Mouse (Mus musculus) CH12.LX (cell line): ENCODE results near the gene Cabp1.

Experiments used
- CHD1 ChIP-seq: IDR thresholded peaks from 2 replicates; pipeline ENCODE4 v1.6.1; 2012; ENCODE audit warnings: low read depth, low read length, improper control_type of control experiment, inconsistent platforms
- CHD2 ChIP-seq: IDR thresholded peaks from 2 replicates; pipeline ENCODE4 v1.6.1; 2011; ENCODE audit warnings: low read length, improper control_type of control experiment
- CTCF ChIP-seq, 2 experiments: IDR thresholded peaks in 1 of 2; conservative IDR thresholded peaks in 1 of 2; 2 replicates each; pipeline ENCODE4 v1.5.1; 2011 to 2012; ENCODE audit warnings: low read depth in 2 of 2, low read length in 2 of 2, improper control_type of control experiment in 1 of 2, inconsistent platforms in 1 of 2, mild to moderate bottlenecking in 1 of 2, moderate library complexity in 1 of 2
- ETS1 ChIP-seq: conservative IDR thresholded peaks from 2 replicates; pipeline ENCODE4 v1.6.1; 2012; ENCODE audit warnings: low read depth, mild to moderate bottlenecking, inconsistent platforms, low read length, improper control_type of control experiment, moderate library complexity
- GABPA ChIP-seq: IDR thresholded peaks from 2 replicates; pipeline ENCODE4 v1.6.1; 2012; ENCODE audit warnings: low read depth, low read length, improper control_type of control experiment, inconsistent platforms; ENCODE audit not compliant: insufficient replicate concordance
- KAT2A ChIP-seq: IDR thresholded peaks from 2 replicates; pipeline ENCODE4 v1.6.1; 2012; ENCODE audit warnings: low read length, improper control_type of control experiment, inconsistent platforms; ENCODE audit not compliant: insufficient replicate concordance
- MAX ChIP-seq: IDR thresholded peaks from 2 replicates; pipeline ENCODE4 v1.6.1; 2011; ENCODE audit warnings: low read length, improper control_type of control experiment
- MEF2A ChIP-seq: IDR thresholded peaks from 2 replicates; pipeline ENCODE4 v1.6.1; 2014; ENCODE audit warnings: low read depth, mild to moderate bottlenecking, inconsistent platforms, low read length, improper control_type of control experiment, borderline replicate concordance
- MXI1 ChIP-seq: IDR thresholded peaks from 2 replicates; pipeline ENCODE4 v1.6.1; 2011; ENCODE audit warnings: mild to moderate bottlenecking, low read depth, low read length, improper control_type of control experiment
- NRF1 ChIP-seq: IDR thresholded peaks from 2 replicates; pipeline ENCODE4 v1.6.1; 2014; ENCODE audit warnings: low read depth, mild to moderate bottlenecking, inconsistent platforms, low read length, improper control_type of control experiment, moderate library complexity
- POLR2A ChIP-seq: IDR thresholded peaks from 2 replicates; pipeline ENCODE4 v1.6.1; 2011; ENCODE audit warnings: low read depth, mild to moderate bottlenecking, improper control_type of control experiment, low read length
- RAD21 ChIP-seq: IDR thresholded peaks from 2 replicates; pipeline ENCODE4 v1.6.1; 2011; ENCODE audit warnings: low read depth, mild to moderate bottlenecking, low read length, improper control_type of control experiment, moderate library complexity
- ZKSCAN1 ChIP-seq: IDR thresholded peaks from 2 replicates; pipeline ENCODE4 v1.6.1; 2012; ENCODE audit warnings: low read depth, inconsistent platforms, low read length, improper control_type of control experiment, borderline replicate concordance
- ZNF384 ChIP-seq: IDR thresholded peaks from 2 replicates; pipeline ENCODE4 v1.6.1; 2012; ENCODE audit warnings: low read depth, low read length, improper control_type of control experiment, inconsistent platforms

- no peak for TF ChIP-seq CHD2
- no peak for TF ChIP-seq CHD1
- no peak for TF ChIP-seq POLR2A
- TF ChIP-seq ZKSCAN1: no peak
- TF ChIP-seq MAX: no peak
- no peak for TF ChIP-seq ZNF384
- no peak for TF ChIP-seq CTCF (conservative IDR thresholded peaks at IDR 0.05 in 1 of 2, IDR thresholded peaks at IDR 0.05 in 1 of 2; ENCODE audit: low read depth in 2 of 2, low read length in 2 of 2)
- no peak for TF ChIP-seq MXI1
- no peak for TF ChIP-seq ETS1
- no peak for TF ChIP-seq RAD21
- no peak for TF ChIP-seq KAT2A
- no peak for TF ChIP-seq MEF2A
- no peak for TF ChIP-seq NRF1
- no peak for TF ChIP-seq GABPA
Observed at GRCm38 (mm10) chr5:115165895-115166814, 28.0 kb downstream of the Cabp1 start.
